Mouse (Mus musculus) megakaryocyte, embryonic 14.5 days (primary cell): ENCODE measurements at regions not wholly inside any gene's neighbourhood (a gene's known extent, or its start where the extent isn't known, plus 50 kb on each side); places are given as distances from the start of the nearest gene placed in this dataset.

Experiments used
- FLI1 ChIP-seq: IDR thresholded peaks from 2 replicates; pipeline ENCODE4 v1.6.1; 2012; ENCODE audit warnings: low read length, inconsistent platforms, mixed read lengths
- GATA1 ChIP-seq: IDR thresholded peaks from 3 replicates; pipeline ENCODE4 v1.6.1; 2012; ENCODE audit warnings: mixed read lengths, low read length, inconsistent platforms, borderline replicate concordance

GRCm38 (mm10) chr10:117549854-117550605, 79.3 kb upstream of the Cpm start:
- TF ChIP-seq GATA1: no peak
- no peak for TF ChIP-seq FLI1
